Mouse (Mus musculus) Patski (cell line): ENCODE results near the gene Aup1. TPM values are rescaled to one million over a fixed set of nuclear protein-coding genes. Genes with fewer than 3 reads are reported as not detected.

ENCODE experiments used
- ATAC-seq: fragments of 100-300 bp; one replicate; pipeline ENCODE4 v1.8.0; 2021
- CTCF ChIA-PET: fragments of 350-600 bp; sonication (Branson Sonifier 250); formaldehyde crosslinking; loops from one replicate; lab custom pipeline; 2022; ENCODE audit warnings: inconsistent platforms; lab: Charles Lee
- POLR2A ChIA-PET: fragments of 350-600 bp; sonication (Branson Sonifier 250); formaldehyde crosslinking; loops from one replicate; lab custom pipeline; 2022; ENCODE audit warnings: antibody characterized with exemption, inconsistent platforms; lab: Charles Lee
- DNase-seq: peaks from one replicate; pipeline ENCODE4 v3.0.0-alpha.2; 2011; ENCODE audit warnings: low read depth, low spot score
- H3K27me3 ChIP-seq: fragments of 371-371 bp; one replicate; pipeline ENCODE4 v1.5.1; 2021
- CTCF ChIP-seq: fragments of 100-300 bp; IDR thresholded peaks from one replicate; pipeline ENCODE4 v1.5.1; 2021
- in situ Hi-C: fragments of 300-500 bp; cut with MboI; formaldehyde crosslinking; loops from 3 replicates; pipeline ENCODE4 v1.11.1; 2018; ENCODE audit warnings: low pct_unique_long_range_greater_than_20kb, mixed read lengths
- polyA plus RNA-seq: library from polyadenylated mRNA; unstranded; gene quantifications from one replicate; pipeline ENCODE4 v1.2.3, GENCODE M21; 2021

Aup1 gene
- polyA plus RNA-seq, 1 experiment from 2014 or later = 160 TPM

- peak; percentile 74 for DNase-seq
- TF ChIP-seq CTCF = no peak
- ChIA-PET CTCF (interaction anchor here (0.7 to 1.8 kb wide), 7 partner anchors 9 to 87 kb away, joined by 3 to 13 read pairs (median 4); partner anchors contain the start of genes Ccdc142 and Gm42688), POLR2A (interaction anchor here (0.5 to 1.7 kb wide), 9 partner anchors 10 to 105 kb away, joined by 3 to 7 read pairs (median 3); partner anchors contain the start of genes Aup1, Htra2, Rtkn and Wbp1)
- ATAC-seq = peak; percentile 75
- in situ Hi-C loops = no loop called here
- H3K27me3 ChIP-seq = peaks cover 7% of the 10 kb centered on the region
Measured at GRCm38 (mm10) chr6:83078324-83078858, 24.1 kb downstream of the Aup1 start.

GRCm38 (mm10) chr6:83080210-83080609 is 25.9 kb downstream of the Aup1 start:
- ChIA-PET CTCF (interaction anchor here (1.2 to 1.7 kb wide), 4 partner anchors 10 to 84 kb away, joined by 3 to 8 read pairs (median 6); partner anchors contain the start of genes Ccdc142 and Gm42688), POLR2A (no interaction called here)
- TF ChIP-seq CTCF = no peak
- no peaks in the 10 kb centered on the region for H3K27me3 ChIP-seq
- DNase-seq (no peak), ATAC-seq (no peak)
- in situ Hi-C loops = loop anchor here (5.0 kb wide), 1 partner anchor 158 kb away; no protein-coding TSS in a partner anchor

GRCm38 (mm10) chr6:83083497-83083896 is 29.2 kb downstream of the Aup1 start:
- in situ Hi-C loops = loop anchor here (5.0 kb wide), 1 partner anchor 161 kb away; no protein-coding TSS in a partner anchor
- ChIA-PET CTCF (interaction anchor here (1.1 to 3.2 kb wide), 3 partner anchors 18 to 87 kb away, joined by 3 to 11 read pairs (median 3); partner anchors contain the start of genes Ccdc142 and Gm42688), POLR2A (no interaction called here)
- DNase-seq = no peak
- TF ChIP-seq CTCF = no peak
- no peak for ATAC-seq
- H3K27me3 ChIP-seq = peaks cover 8% of the 10 kb centered on the region

- TF ChIP-seq CTCF = no peak
- POLR2A ChIA-PET = no interaction called here
- DNase-seq (no peak), ATAC-seq (peak; percentile 12)
- H3K27me3 ChIP-seq = peaks cover 8% of the 10 kb centered on the region
- CTCF ChIA-PET = interaction anchor here (1.5 to 3.2 kb wide), 2 partner anchors 17 to 88 kb away, joined by 3 to 11 read pairs; partner anchors contain the start of genes Ccdc142 and Gm42688
- in situ Hi-C loops = loop anchor here (5.0 kb wide), 1 partner anchor 162 kb away; no protein-coding TSS in a partner anchor
Measured at GRCm38 (mm10) chr6:83084477-83084876, 30.2 kb downstream of the Aup1 start.

- ATAC-seq (no peak), DNase-seq (no peak)
- in situ Hi-C loops = no loop called here
- CTCF ChIA-PET = interaction anchor here (1.1 kb wide), 1 partner anchor 8 kb away, joined by 3 read pairs; no protein-coding TSS in a partner anchor
- POLR2A ChIA-PET = no interaction called here
- H3K27me3 ChIP-seq = peaks cover 8% of the 10 kb centered on the region
- no peak for TF ChIP-seq CTCF
Measured at GRCm38 (mm10) chr6:83086121-83087035, 32.1 kb downstream of the Aup1 start, which contains the start of gene Lbx2. TSS of gene Lbx2 (plus strand) at chr6:83086367.

GRCm38 (mm10) chr6:83087205-83087925 is 33.0 kb downstream of the Aup1 start:
- ChIA-PET CTCF (interaction anchor here (1.1 kb wide), 2 partner anchors 9 to 90 kb away, joined by 3 read pairs; no protein-coding TSS in a partner anchor), POLR2A (interaction anchor here (0.9 kb wide), 1 partner anchor 9 kb away, joined by 3 read pairs; no protein-coding TSS in a partner anchor)
- ATAC-seq (no peak), DNase-seq (no peak)
- no peak for TF ChIP-seq CTCF
- in situ Hi-C loops = no loop called here
- H3K27me3 ChIP-seq = peaks cover 8% of the 10 kb centered on the region

GRCm38 (mm10) chr6:83087926-83088260 is 33.6 kb downstream of the Aup1 start:
- ChIA-PET POLR2A (interaction anchor here (0.9 kb wide), 1 partner anchor 9 kb away, joined by 3 read pairs; no protein-coding TSS in a partner anchor), CTCF (interaction anchor here (1.1 kb wide), 1 partner anchor 91 kb away, joined by 3 read pairs; no protein-coding TSS in a partner anchor)
- ATAC-seq (no peak), DNase-seq (no peak)
- peaks cover 8% of the 10 kb centered on the region for H3K27me3 ChIP-seq
- in situ Hi-C loops = no loop called here
- no peak for TF ChIP-seq CTCF

GRCm38 (mm10) chr6:83092416-83093127 is 38.3 kb downstream of the Aup1 start:
- DNase-seq (no peak), ATAC-seq (no peak)
- in situ Hi-C loops = no loop called here
- no peak for TF ChIP-seq CTCF
- POLR2A ChIA-PET = interaction anchor here (0.7 kb wide), 1 partner anchor 51 kb away, joined by 4 read pairs; no protein-coding TSS in a partner anchor
- H3K27me3 ChIP-seq = peaks cover 10% of the 10 kb centered on the region
- CTCF ChIA-PET = interaction anchor here (1.0 to 1.3 kb wide), 3 partner anchors 8 to 14 kb away, joined by 3 to 6 read pairs (median 3); no protein-coding TSS in a partner anchor

- ATAC-seq (no peak), DNase-seq (no peak)
- no peak for TF ChIP-seq CTCF
- ChIA-PET CTCF (interaction anchor here (1.2 to 3.5 kb wide), 4 partner anchors 16 to 99 kb away, joined by 3 to 17 read pairs (median 4); partner anchors contain the start of genes Dqx1 and Pcgf1), POLR2A (interaction anchor here (1.0 to 1.2 kb wide), 2 partner anchors 18 to 98 kb away, joined by 3 read pairs; partner anchors contain the start of gene Pcgf1)
- in situ Hi-C loops = no loop called here
- peaks cover 9% of the 10 kb centered on the region for H3K27me3 ChIP-seq
Measured at GRCm38 (mm10) chr6:83095968-83096367, 41.6 kb downstream of the Aup1 start.
